Comparison of ENCODE assay signal across 10 mouse cellular contexts in genomic region chr11:34181214-34182117, GRCm38 (mm10). TPM values are rescaled to one million over a fixed set of nuclear protein-coding genes. Genes with fewer than 3 reads are reported as not detected.
DNase-seq lines count a peak whose midpoint lies in the region; ATAC-seq lines count a peak whose summit lies in the region.
"Had no signal": no experiment of that assay in that cellular context is flagged by ENCODE, and none has a peak within 500 bp of the region (broad histone marks: within the 10 kb centered on the region; RNA-seq: fewer than 3 reads in every experiment).

No protein-coding gene starts in this region.

- no peak overlapping the region for H3K4me3 ChIP-seq in forebrain, embryonic 15.5 days

- intact Hi-C loops in left cerebral cortex, postnatal 36 days (cut with DNase I): no loop called here

- no peaks in the 10 kb centered on the region for H3K36me3 ChIP-seq in forebrain, embryonic 15.5 days

- H3K9ac ChIP-seq in forebrain, embryonic 15.5 days (replicated peaks): no peak overlapping the region

- peak; percentile 60; the same call in 1 of the 2 replicates for ATAC-seq in forebrain, embryonic 15.5 days (replicated peaks)

- H3K27ac ChIP-seq in forebrain, embryonic 15.5 days (replicated peaks): no peak overlapping the region

- WGBS in forebrain, embryonic 15.5 days: 22% methylated on average over 8 of the region's 8 CpGs

- peaks cover 5% of the 10 kb centered on the region for H3K4me1 ChIP-seq in forebrain, embryonic 15.5 days

- H3K27me3 ChIP-seq in forebrain, embryonic 15.5 days: no peaks in the 10 kb centered on the region

- no peak overlapping the region for H3K4me2 ChIP-seq in forebrain, embryonic 15.5 days (replicated peaks)

- DNase-seq in left cerebral cortex, adult 11 months (ENCODE audit: low spot score): peak; percentile 27
- DNase-seq in left cerebral cortex, postnatal 36 days (ENCODE audit: low spot score in 2 of 2): no peak
- peak; percentile 64 for DNase-seq in heart, postnatal 4 days
- peak; percentile 72 to 80 for DNase-seq in kidney, postnatal 4 days
- DNase-seq in lung, postnatal 14 days: peak; percentile 68
- DNase-seq in right cerebral cortex, postnatal 25 days: peak; percentile 14
- DNase-seq in adipocyte (ENCODE audit: low spot score): no peak

- no peaks in the 10 kb centered on the region for H3K9me3 ChIP-seq in forebrain, embryonic 15.5 days

RNA-seq across cellular contexts. Expression of gene Foxi1, which starts 26.4 kb away (rescaled TPM):
- under 1 TPM in 1 of 2 experiments, not detected in 1; 0.12 TPM for total RNA-seq in left cerebral cortex, postnatal 36 days (2021)
- not detected in 2 replicates for polyA plus RNA-seq in forebrain, embryonic 15.5 days (2015; fragmentation: Nextera tagmentation; extraction: Ambion mirVana)
- total RNA-seq in heart, postnatal 4 days (2021): not detected
- total RNA-seq: CH12.LX had no signal
- polyA plus RNA-seq: liver, embryonic 16.5 days had no signal

Comparison
In these comparisons a context has a peak if more than half of its experiments do, and no peak if none do; other contexts are left out.
1. DNase-seq: peak in left cerebral cortex, adult 11 months (single experiment), heart, postnatal 4 days (single experiment), kidney, postnatal 4 days (2 of 2), lung, postnatal 14 days (single experiment) and right cerebral cortex, postnatal 25 days (single experiment); none in left cerebral cortex, postnatal 36 days (0 of 2) and adipocyte (single experiment).